Mouse (Mus musculus): ENCODE data around the gene Agxt2.

- no peak for TF ChIP-seq GATA1 (IDR thresholded peaks at IDR 0.05; ENCODE audit: low read length)
- no peak for TF ChIP-seq TAL1 (IDR thresholded peaks at IDR 0.05; ENCODE audit: low read length)
These were observed at the start of gene Agxt2 for GRCm38 (mm10) chr15:10358039-10358948.
